Mouse (Mus musculus) MEL (cell line): Measurements from ENCODE around the gene Gm37240. TPM values are rescaled to one million over a fixed set of nuclear protein-coding genes. Genes with fewer than 3 reads are reported as not detected.

Experiments used
- DNase-seq: peaks from one replicate; pipeline ENCODE4 v3.0.0; 2011; ENCODE audit warnings: low read depth, low spot score
- H3K27ac ChIP-seq: 2 replicates; pipeline ENCODE4 v1.5.1; 2012; ENCODE audit warnings: low read depth, mild to moderate bottlenecking, control low read depth, low read length, moderate library complexity; ENCODE audit not compliant: control insufficient read depth
- H3K27me3 ChIP-seq, 2 experiments: fragments of 150-350 bp in 1 of 2; sonication (generic) in 1 of 2; 2 replicates each; pipeline ENCODE4 v1.6.1; 2012; ENCODE audit warnings: low read length in 2 of 2, mild to moderate bottlenecking in 2 of 2, improper control_type of control experiment in 1 of 2, moderate library complexity in 1 of 2; ENCODE audit not compliant: insufficient read depth in 2 of 2, control insufficient read depth in 1 of 2
- H3K36me3 ChIP-seq, 2 experiments: 2 replicates each; pipeline ENCODE4 v1.6.1; 2012 to 2014; ENCODE audit warnings: low read length in 2 of 2, improper control_type of control experiment in 1 of 2, inconsistent platforms in 1 of 2, mild to moderate bottlenecking in 1 of 2; ENCODE audit not compliant: insufficient read depth in 2 of 2, control insufficient read depth in 1 of 2
- H3K4me1 ChIP-seq, 2 experiments: fragments of 150-350 bp in 1 of 2; sonication (generic) in 1 of 2; 2 replicates each; pipeline ENCODE4 v1.6.1; 2012; ENCODE audit warnings: low read length in 2 of 2, improper control_type of control experiment in 1 of 2, mild to moderate bottlenecking in 1 of 2; ENCODE audit not compliant: insufficient read depth in 2 of 2, control insufficient read depth in 1 of 2
- H3K4me3 ChIP-seq, 2 experiments: fragments of 150-350 bp in 1 of 2; sonication (generic) in 1 of 2; 2 replicates each; pipeline ENCODE4 v1.5.1; 2012; ENCODE audit warnings: low read depth in 2 of 2, low read length in 2 of 2, mild to moderate bottlenecking in 2 of 2, moderate library complexity in 2 of 2, control low read depth in 1 of 2, improper control_type of control experiment in 1 of 2; ENCODE audit not compliant: control insufficient read depth in 1 of 2, insufficient read depth in 1 of 2
- H3K79me2 ChIP-seq: 2 replicates; pipeline ENCODE4 v1.6.1; 2012; ENCODE audit warnings: mild to moderate bottlenecking, low read length, moderate library complexity; ENCODE audit not compliant: control insufficient read depth, poor library complexity, insufficient read depth
- H3K9ac ChIP-seq: 2 replicates; pipeline ENCODE4 v1.6.1; 2012; ENCODE audit warnings: low read depth, mild to moderate bottlenecking, control low read depth, low read length, moderate library complexity; ENCODE audit not compliant: control insufficient read depth, poor library complexity, severe bottlenecking
- H3K9me3 ChIP-seq: fragments of 150-350 bp; sonication (generic); replicated peaks from 2 replicates; pipeline ENCODE4 v1.6.1; 2012; ENCODE audit warnings: mild to moderate bottlenecking, low read length, improper control_type of control experiment, moderate library complexity; ENCODE audit not compliant: insufficient read depth
- BHLHE40 ChIP-seq: IDR thresholded peaks from 2 replicates; pipeline ENCODE4 v1.6.1; 2012; ENCODE audit warnings: low read depth, mild to moderate bottlenecking, inconsistent platforms, low read length, improper control_type of control experiment, borderline replicate concordance
- CHD1 ChIP-seq: IDR thresholded peaks from 2 replicates; pipeline ENCODE4 v1.6.1; 2012; ENCODE audit warnings: low read depth, mild to moderate bottlenecking, inconsistent platforms, low read length, improper control_type of control experiment
- CHD2 ChIP-seq: IDR thresholded peaks from 2 replicates; pipeline ENCODE4 v1.6.1; 2011; ENCODE audit warnings: low read length, improper control_type of control experiment
- CTCF ChIP-seq, 3 experiments: IDR thresholded peaks in 2 of 3; conservative IDR thresholded peaks in 1 of 3; 2 replicates each; pipeline ENCODE4 v1.5.1; 2011 to 2012; ENCODE audit warnings: low read length in 3 of 3, low read depth in 2 of 3, mild to moderate bottlenecking in 2 of 3, improper control_type of control experiment in 1 of 3, inconsistent platforms in 1 of 3, mixed read lengths in 1 of 3, moderate library complexity in 1 of 3; ENCODE audit not compliant: control insufficient read depth in 1 of 3, insufficient read depth in 1 of 3, poor library complexity in 1 of 3, severe bottlenecking in 1 of 3
- ELF1 ChIP-seq: IDR thresholded peaks from 2 replicates; pipeline ENCODE4 v1.6.1; 2014; ENCODE audit warnings: low read depth, mild to moderate bottlenecking, inconsistent platforms, low read length, improper control_type of control experiment, moderate library complexity
- EP300 ChIP-seq, 2 experiments: IDR thresholded peaks; 2 replicates each; pipeline ENCODE4 v1.6.1; 2011; ENCODE audit warnings: improper control_type of control experiment in 2 of 2, low read length in 2 of 2, low read depth in 1 of 2, mild to moderate bottlenecking in 1 of 2
- ETS1 ChIP-seq: IDR thresholded peaks from 2 replicates; pipeline ENCODE4 v1.6.1; 2012; ENCODE audit warnings: low read depth, mild to moderate bottlenecking, inconsistent platforms, low read length, improper control_type of control experiment, moderate library complexity
- GABPA ChIP-seq: IDR thresholded peaks from 2 replicates; pipeline ENCODE4 v1.6.1; 2012; ENCODE audit warnings: low read depth, mild to moderate bottlenecking, inconsistent platforms, low read length, improper control_type of control experiment, moderate library complexity
- GATA1 ChIP-seq: IDR thresholded peaks from 2 replicates; pipeline ENCODE4 v1.6.1; 2011; ENCODE audit warnings: low read depth, low read length, improper control_type of control experiment
- HCFC1 ChIP-seq: IDR thresholded peaks from 2 replicates; pipeline ENCODE4 v1.6.1; 2012; ENCODE audit warnings: low read depth, mild to moderate bottlenecking, inconsistent platforms, low read length, improper control_type of control experiment, moderate library complexity
- MAFK ChIP-seq: IDR thresholded peaks from 2 replicates; pipeline ENCODE4 v1.6.1; 2011; ENCODE audit warnings: low read depth, mild to moderate bottlenecking, low read length, improper control_type of control experiment, borderline replicate concordance
- MAX ChIP-seq: IDR thresholded peaks from 2 replicates; pipeline ENCODE4 v1.6.1; 2011; ENCODE audit warnings: low read length, improper control_type of control experiment
- MEF2A ChIP-seq: IDR thresholded peaks from 2 replicates; pipeline ENCODE4 v1.6.1; 2014; ENCODE audit warnings: low read depth, mild to moderate bottlenecking, inconsistent platforms, low read length, improper control_type of control experiment; ENCODE audit not compliant: poor library complexity, insufficient replicate concordance, severe bottlenecking; ENCODE audit errors: extremely low read depth
- MXI1 ChIP-seq: IDR thresholded peaks from 2 replicates; pipeline ENCODE4 v1.6.1; 2011; ENCODE audit warnings: mild to moderate bottlenecking, low read depth, low read length, improper control_type of control experiment
- MYB ChIP-seq: IDR thresholded peaks from 2 replicates; pipeline ENCODE4 v1.6.1; 2011; ENCODE audit warnings: mild to moderate bottlenecking, low read depth, low read length, improper control_type of control experiment
- MYC ChIP-seq: IDR thresholded peaks from 2 replicates; pipeline ENCODE4 v1.6.1; 2011; ENCODE audit warnings: low read depth, mild to moderate bottlenecking, low read length, improper control_type of control experiment, moderate library complexity
- POLR2A ChIP-seq, 2 experiments: IDR thresholded peaks; 2 replicates each; pipeline ENCODE4 v1.6.1; 2011 to 2012; ENCODE audit warnings: low read length in 2 of 2, mild to moderate bottlenecking in 2 of 2, control low read depth in 1 of 2, improper control_type of control experiment in 1 of 2, low read depth in 1 of 2, moderate library complexity in 1 of 2; ENCODE audit not compliant: control insufficient read depth in 1 of 2, insufficient read depth in 1 of 2, poor library complexity in 1 of 2
- POLR2AphosphoS2 ChIP-seq: IDR thresholded peaks from 2 replicates; pipeline ENCODE4 v1.6.1; 2011; ENCODE audit warnings: low read length, improper control_type of control experiment
- POLR2AphosphoS5 ChIP-seq: IDR thresholded peaks from 2 replicates; pipeline ENCODE4 v1.6.1; 2012; ENCODE audit warnings: low read depth, borderline replicate concordance, mild to moderate bottlenecking, inconsistent platforms, low read length, moderate library complexity, mixed read lengths
- RCOR1 ChIP-seq: IDR thresholded peaks from 2 replicates; pipeline ENCODE4 v1.6.1; 2012; ENCODE audit warnings: low read depth, mild to moderate bottlenecking, inconsistent platforms, low read length, improper control_type of control experiment
- SIN3A ChIP-seq: IDR thresholded peaks from 2 replicates; pipeline ENCODE4 v1.6.1; 2012; ENCODE audit warnings: low read length, improper control_type of control experiment, inconsistent platforms
- SMC3 ChIP-seq: IDR thresholded peaks from 2 replicates; pipeline ENCODE4 v1.6.1; 2011; ENCODE audit warnings: low read depth, low read length, improper control_type of control experiment
- USF1 ChIP-seq: IDR thresholded peaks from 2 replicates; pipeline ENCODE4 v1.6.1; 2014; ENCODE audit warnings: low read depth, mild to moderate bottlenecking, inconsistent platforms, low read length, improper control_type of control experiment, moderate library complexity
- USF2 ChIP-seq, 2 experiments: IDR thresholded peaks; 2 replicates each; pipeline ENCODE4 v1.6.1; 2011 to 2012; ENCODE audit warnings: improper control_type of control experiment in 2 of 2, low read length in 2 of 2, borderline replicate concordance in 1 of 2, inconsistent platforms in 1 of 2, low read depth in 1 of 2, mild to moderate bottlenecking in 1 of 2; ENCODE audit not compliant: insufficient read depth in 1 of 2
- ZC3H11A ChIP-seq: IDR thresholded peaks from 2 replicates; pipeline ENCODE4 v1.6.1; 2012; ENCODE audit warnings: low read depth, mild to moderate bottlenecking, inconsistent platforms, low read length, improper control_type of control experiment
- ZKSCAN1 ChIP-seq: IDR thresholded peaks from 2 replicates; pipeline ENCODE4 v1.6.1; 2012; ENCODE audit warnings: low read depth, mild to moderate bottlenecking, inconsistent platforms, low read length, improper control_type of control experiment, moderate library complexity
- ZMIZ1 ChIP-seq: IDR thresholded peaks from 2 replicates; pipeline ENCODE4 v1.6.1; 2012; ENCODE audit warnings: low read depth, mild to moderate bottlenecking, inconsistent platforms, low read length, improper control_type of control experiment, moderate library complexity
- ZNF384 ChIP-seq: IDR thresholded peaks from 2 replicates; pipeline ENCODE4 v1.6.1; 2012; ENCODE audit warnings: low read depth, mild to moderate bottlenecking, inconsistent platforms, low read length, improper control_type of control experiment
- polyA plus RNA-seq, 2 experiments: library from polyadenylated mRNA; stranded (reverse) in 1 of 2; unstranded in 1 of 2; fragments of >175 nt in 1 of 2; fragments of >200 nt in 1 of 2; gene quantifications; 2 replicates each; pipeline versions ENCODE4 v1.2.1 to v1.2.4; 2012; ENCODE audit warnings: low replicate concordance in 2 of 2, low read depth in 1 of 2; ENCODE audit not compliant: insufficient read length in 2 of 2, insufficient read depth in 1 of 2, missing spikeins in 1 of 2
- total RNA-seq: library from RNA; depleted of rRNA; stranded (reverse); fragments of 300-350 nt; gene quantifications from 2 replicates; pipeline ENCODE4 v1.2.3, GENCODE M21; 2012

Gene Gm37240
- total and polyA plus RNA-seq, 3 experiments, result 0.04 TPM; not detected in 2

- no peak for DNase-seq
- Histone ChIP-seq H3K79me2 (no peaks in the 10 kb centered on the region), H3K27ac (no peak overlapping the region), H3K9ac (no peak overlapping the region), H3K4me1 (no peaks in the 10 kb centered on the region; a peak in 1 of 4 replicates), H3K36me3 (no peaks in the 10 kb centered on the region), H3K9me3 (no peaks in the 10 kb centered on the region), H3K27me3 (no peaks in the 10 kb centered on the region), H3K4me3 (no peak overlapping the region)
- TF ChIP-seq CHD2, result no peak
- TF ChIP-seq EP300 (IDR thresholded peaks at IDR 0.05; ENCODE audit: low read depth in 1 of 2, low read length in 2 of 2), result no peak
- TF ChIP-seq ZMIZ1, result no peak
- no peak for TF ChIP-seq SIN3A
- no peak for TF ChIP-seq CTCF (IDR thresholded peaks at IDR 0.05 in 2 of 3, conservative IDR thresholded peaks at IDR 0.05 in 1 of 3; ENCODE audit: control insufficient read depth in 1 of 3, insufficient read depth in 1 of 3, low read depth in 2 of 3, low read length in 3 of 3, poor library complexity in 1 of 3, severe bottlenecking in 1 of 3)
- no peak for TF ChIP-seq USF2 (IDR thresholded peaks at IDR 0.05; ENCODE audit: borderline replicate concordance in 1 of 2, insufficient read depth in 1 of 2, low read depth in 1 of 2, low read length in 2 of 2)
- no peak for TF ChIP-seq ZC3H11A
- TF ChIP-seq BHLHE40, result no peak
- no peak for TF ChIP-seq GABPA
- no peak for TF ChIP-seq POLR2A (IDR thresholded peaks at IDR 0.05; ENCODE audit: control insufficient read depth in 1 of 2, insufficient read depth in 1 of 2, low read depth in 1 of 2, low read length in 2 of 2, poor library complexity in 1 of 2)
- no peak for TF ChIP-seq ZKSCAN1
- no peak for TF ChIP-seq MYC
- no peak for TF ChIP-seq POLR2AphosphoS2
- TF ChIP-seq GATA1, result no peak
- no peak for TF ChIP-seq USF1
- TF ChIP-seq ELF1, result no peak
- no peak for TF ChIP-seq MXI1
Measured at GRCm38 (mm10) chr3:84693886-84694285, 1193.4 kb downstream of the Gm37240 start.

- Histone ChIP-seq H3K4me1 (no peaks in the 10 kb centered on the region; a peak in 1 of 4 replicates), H3K36me3 (no peaks in the 10 kb centered on the region), H3K27ac (no peak overlapping the region), H3K79me2 (no peaks in the 10 kb centered on the region), H3K4me3 (no peak overlapping the region), H3K9ac (no peak overlapping the region), H3K9me3 (no peaks in the 10 kb centered on the region), H3K27me3 (no peaks in the 10 kb centered on the region)
- DNase-seq, result peak; percentile 73
- 0 out of 2 replicates have a peak, but pooled peaks have one; percentile 23 for TF ChIP-seq MYC
- TF ChIP-seq ETS1, result no peak
- no peak for TF ChIP-seq MYB
- TF ChIP-seq BHLHE40, result 0 out of 2 replicates have a peak, but pooled peaks have one; percentile 32
- TF ChIP-seq ZKSCAN1, result no peak
- 0 out of 2 replicates have a peak, but pooled peaks have one; percentile 46 for TF ChIP-seq SIN3A
- TF ChIP-seq CHD1, result no peak
- TF ChIP-seq RCOR1, result no peak
- TF ChIP-seq ZC3H11A, result peak; percentile 99
- no peak for TF ChIP-seq HCFC1
- no peak for TF ChIP-seq MAX
- 0 out of 2 replicates have a peak, but pooled peaks have one; percentile 55 for TF ChIP-seq MAFK
- no peak for TF ChIP-seq MEF2A
- TF ChIP-seq CTCF (IDR thresholded peaks at IDR 0.05 in 2 of 3, conservative IDR thresholded peaks at IDR 0.05 in 1 of 3; ENCODE audit: control insufficient read depth in 1 of 3, insufficient read depth in 1 of 3, low read depth in 2 of 3, low read length in 3 of 3, poor library complexity in 1 of 3, severe bottlenecking in 1 of 3), result peak; percentile 39 to 94 (median 50)
- TF ChIP-seq ELF1, result no peak
- peak; percentile 100 for TF ChIP-seq SMC3
- TF ChIP-seq GATA1, result peak; percentile 26; the same call in 1 of the 2 replicates
- TF ChIP-seq USF1, result no peak
- no peak for TF ChIP-seq POLR2AphosphoS5
- no peak for TF ChIP-seq CHD2
- peak; percentile 47 for TF ChIP-seq ZNF384
Measured at GRCm38 (mm10) chr3:84692647-84693199, 1194.6 kb downstream of the Gm37240 start.
